Comparison of ENCODE assay signal across 9 mouse cellular contexts in the genomic region with DNA sequence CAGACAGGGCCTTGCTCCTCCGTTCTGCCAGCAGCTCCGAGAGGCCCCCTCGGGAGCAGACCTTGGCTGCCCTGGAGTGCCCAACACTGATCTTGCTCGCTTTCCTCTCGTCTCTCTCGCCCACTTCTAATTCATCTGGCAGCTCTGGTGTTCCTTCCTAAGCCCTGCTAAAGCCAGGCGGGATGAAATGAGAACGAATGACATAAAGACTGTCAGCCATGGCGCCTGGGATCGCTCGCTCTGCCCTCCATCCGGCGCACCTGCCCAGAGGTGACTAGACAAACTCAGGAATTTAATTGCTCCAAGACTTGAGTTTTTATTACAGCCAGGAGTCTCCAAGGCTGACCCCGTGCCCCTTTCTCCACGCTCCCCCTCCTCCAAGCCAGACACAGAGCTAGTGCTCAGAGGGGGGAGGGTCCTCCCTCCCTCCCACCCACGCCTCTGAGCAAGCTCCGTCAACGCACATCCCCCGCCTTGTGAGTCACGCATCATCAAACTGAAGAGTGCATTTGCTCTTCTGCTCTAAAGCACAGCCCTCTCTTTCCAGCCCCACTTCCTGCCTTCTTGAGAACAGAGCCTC. TPM values are rescaled to one million over a fixed set of nuclear protein-coding genes. Genes with fewer than 3 reads are reported as not detected.
DNase-seq lines count a peak whose midpoint lies in the region; ATAC-seq and TF ChIP-seq lines count a peak whose summit lies in the region.
"Had no signal": no experiment of that assay in that cellular context is flagged by ENCODE, and none has a peak within 500 bp of the region (broad histone marks: within the 10 kb centered on the region; RNA-seq: fewer than 3 reads in every experiment).

No protein-coding gene starts in this region.

- H3K4me2 ChIP-seq in embryonic facial prominence, embryonic 13.5 days = peak overlapping the region; percentile 39
- peak overlapping the region; percentile 20; the same call in 1 of the 2 replicates for H3K4me2 ChIP-seq in intestine, embryonic 16.5 days (ENCODE audit: low read depth, low read length)

- 0 out of 2 replicates have a peak overlapping the region, but pooled peaks have one; percentile 11 for H3K9ac ChIP-seq in embryonic facial prominence, embryonic 13.5 days
- H3K9ac ChIP-seq in intestine, embryonic 16.5 days (ENCODE audit: low read depth, low read length) = peak overlapping the region; percentile 30; the same call in 1 of the 2 replicates

- 0 out of 2 replicates have a peak, but pooled peaks have one; percentile 15 for TF ChIP-seq POLR2A in olfactory bulb, adult 2 months (IDR thresholded peaks at IDR 0.05; ENCODE audit: insufficient read depth, low read depth, low read length)

- no peaks in the 10 kb centered on the region for H3K36me3 ChIP-seq in embryonic facial prominence, embryonic 13.5 days
- no peaks in the 10 kb centered on the region for H3K36me3 ChIP-seq in intestine, embryonic 16.5 days (ENCODE audit: control insufficient read depth, insufficient read depth, low read length)

- H3K27ac ChIP-seq in embryonic facial prominence, embryonic 13.5 days = no peak overlapping the region
- 0 out of 2 replicates have a peak overlapping the region, but pooled peaks have one; percentile 11 for H3K27ac ChIP-seq in intestine, embryonic 16.5 days (ENCODE audit: low read length)
- peak overlapping the region; percentile 74 for H3K27ac ChIP-seq in olfactory bulb, adult 2 months (ENCODE audit: insufficient read depth, low read depth, low read length)

- no peak for ATAC-seq in embryonic facial prominence, embryonic 13.5 days (ENCODE audit: insufficient number of reproducible peaks, insufficient read depth, low FRiP score, low TSS enrichment, low read depth)
- peak; percentile 38 for ATAC-seq in intestine, embryonic 16.5 days
- ATAC-seq in megakaryocyte-erythroid progenitor cell, adult 5-6 weeks (replicated peaks; ENCODE audit: low FRiP score, low TSS enrichment, poor library complexity, severe bottlenecking) = no peak
- ATAC-seq: Patski had no signal

- peaks cover 23% of the 10 kb centered on the region for H3K4me1 ChIP-seq in embryonic facial prominence, embryonic 13.5 days
- H3K4me1 ChIP-seq in intestine, embryonic 16.5 days (ENCODE audit: control insufficient read depth, insufficient read depth, low read length) = peaks cover 14% of the 10 kb centered on the region
- H3K4me1 ChIP-seq in olfactory bulb, adult 2 months (ENCODE audit: control insufficient read depth, insufficient read depth, low read length) = peaks cover 31% of the 10 kb centered on the region

- no peak for TF ChIP-seq CTCF in olfactory bulb, adult 2 months (IDR thresholded peaks at IDR 0.05; ENCODE audit: insufficient read depth, low read depth, low read length)

- H3K27me3 ChIP-seq in embryonic facial prominence, embryonic 13.5 days = peaks cover 10% of the 10 kb centered on the region; the same call in 1 of the 2 replicates
- no peaks in the 10 kb centered on the region for H3K27me3 ChIP-seq in intestine, embryonic 16.5 days (replicated peaks; ENCODE audit: control insufficient read depth, insufficient read depth, low read length)
- H3K27me3 ChIP-seq: Patski had no signal

- intact Hi-C loops in left cerebral cortex, postnatal 10 days (cut with DNase I) = no loop called here

- H3K9me3 ChIP-seq in embryonic facial prominence, embryonic 13.5 days = no peaks in the 10 kb centered on the region
- no peaks in the 10 kb centered on the region for H3K9me3 ChIP-seq in intestine, embryonic 16.5 days (ENCODE audit: control insufficient read depth, low read length)

- H3K4me3 ChIP-seq in embryonic facial prominence, embryonic 13.5 days = no peak overlapping the region
- H3K4me3 ChIP-seq in intestine, embryonic 16.5 days (ENCODE audit: low read length) = no peak overlapping the region
- no peak overlapping the region for H3K4me3 ChIP-seq in olfactory bulb, adult 2 months (ENCODE audit: insufficient read depth, low read depth, low read length)

- 7% methylated on average over 20 of the region's 20 CpGs for WGBS in embryonic facial prominence, embryonic 13.5 days
- WGBS in intestine, embryonic 16.5 days = 14% methylated on average over 20 of the region's 20 CpGs
- WGBS in olfactory bulb, adult 2 months = 17% methylated on average over 20 of the region's 20 CpGs

- DNase-seq in left cerebral cortex, adult 11 months (ENCODE audit: low spot score) = peak; percentile 37
- DNase-seq in left cerebral cortex, postnatal 10 days (ENCODE audit: extremely low spot score in 1 of 2, low spot score in 2 of 2) = no peak
- DNase-seq in layer of hippocampus, adult 9-11 months = no peak
- DNase-seq in spleen, postnatal 4 days (ENCODE audit: low spot score in 2 of 2) = no peak

RNA-seq across cellular contexts. Expression of a gene that starts 27.8 kb away (rescaled TPM):
- 1 to 10 TPM; 2.1 to 2.9 TPM for total RNA-seq in left cerebral cortex, postnatal 10 days (2021)
- polyA plus RNA-seq in embryonic facial prominence, embryonic 13.5 days (2015; fragmentation: Nextera tagmentation; extraction: Ambion mirVana) = 176 and 272 TPM in 2 replicates
- 325 and 385 TPM in 2 replicates for polyA plus RNA-seq in intestine, embryonic 16.5 days (2015; fragmentation: Nextera tagmentation; extraction: Ambion mirVana)
- polyA plus RNA-seq in olfactory bulb, adult 2 months (2012; ENCODE audit: insufficient read depth, insufficient read length, low replicate concordance, missing spikeins) = not detected in 2 replicates
- total RNA-seq in megakaryocyte-erythroid progenitor cell, adult 5-6 weeks (2014; fragmentation: Nextera tagmentation) = not detected in 2 replicates
- not detected in 2 replicates for total RNA-seq in megakaryocyte-erythroid progenitor cell, adult 5-6 weeks (2017)
- polyA plus RNA-seq: Patski had no signal

Comparison
In these comparisons a context has a peak if more than half of its experiments do, and no peak if none do; other contexts are left out.
1. RNA of a gene that starts 27.8 kb away (polyA plus RNA-seq): 325 to 385 TPM in intestine, embryonic 16.5 days and 176 to 272 TPM in embryonic facial prominence, embryonic 13.5 days; not detected in olfactory bulb, adult 2 months; every median in the first group is over 100 times any median in the second.